Mouse (Mus musculus) erythroblast, embryonic 14.5 days (primary cell): ENCODE data around the gene Ppm1h.

Experiments
- GATA1 ChIP-seq: IDR thresholded peaks from 2 replicates; pipeline ENCODE4 v1.6.1; 2012; ENCODE audit warnings: low read length, inconsistent platforms, mixed read lengths
- TAL1 ChIP-seq: IDR thresholded peaks from 3 replicates; pipeline ENCODE4 v1.6.1; 2012; ENCODE audit warnings: low read length, inconsistent platforms, mixed read lengths

DNA sequence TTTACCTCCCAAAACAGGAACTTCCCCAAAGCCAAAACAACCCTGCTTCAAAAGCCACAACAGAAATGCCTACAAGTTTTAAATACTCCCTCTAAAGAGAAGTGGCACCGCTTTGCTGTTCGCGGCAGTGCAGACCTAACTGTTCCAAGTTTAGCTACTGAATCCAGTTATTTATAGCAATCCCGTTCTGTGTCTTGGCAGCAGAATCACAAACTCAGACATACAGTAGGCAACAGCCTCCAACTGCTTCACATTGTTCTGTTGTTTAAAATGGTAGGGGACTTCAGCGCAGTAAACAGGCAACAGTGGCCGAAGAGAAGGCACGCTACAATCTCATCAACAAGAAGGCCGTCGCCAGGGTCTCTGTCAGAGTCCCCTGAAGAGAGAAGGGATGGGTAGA, 312.5 kb downstream of the Ppm1h start:
- TF ChIP-seq GATA1 (no peak), TAL1 (no peak)
